Mouse (Mus musculus) adrenal gland, adult 18-20 months (tissue): Measurements from ENCODE around the gene Kcnip1. TPM values are rescaled to one million over a fixed set of nuclear protein-coding genes. Genes with fewer than 3 reads are reported as not detected.

Experiments used
- DNase-seq, 2 experiments: peaks; one replicate each; pipeline ENCODE4 v3.0.0; 2021 to 2022; ENCODE audit warnings: low spot score in 2 of 2
- total RNA-seq, 2 experiments: library from RNA; stranded (reverse); gene quantifications; 1 replicate in 1 of 2; 2 replicates in 1 of 2; pipeline ENCODE4 v1.2.3; 2021

The Kcnip1 gene
- total RNA-seq, 2 experiments from 2014 or later, result 1.9 to 4.9 TPM

DNA sequence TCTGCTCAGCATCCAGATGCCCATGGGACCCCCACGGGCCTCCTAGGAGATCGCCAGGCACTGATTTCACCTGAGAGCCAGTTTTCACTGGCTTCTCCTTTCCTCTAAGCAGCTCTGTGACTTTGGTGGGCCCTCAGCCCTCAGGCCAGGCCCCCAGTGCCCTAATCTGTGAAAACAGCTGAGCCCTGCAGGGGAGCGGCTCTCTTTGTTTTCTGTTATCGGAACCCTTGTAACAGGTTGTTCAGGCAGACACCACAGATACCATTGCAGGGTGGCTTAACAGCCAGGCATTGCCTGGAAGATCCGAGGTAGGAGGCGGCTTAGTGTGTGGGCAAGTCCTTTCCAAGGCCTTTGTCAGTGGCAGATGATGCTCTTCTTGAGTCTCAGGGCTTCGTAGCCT lies 82.0 kb downstream of the Kcnip1 start:
- DNase-seq, result no peak

DNA sequence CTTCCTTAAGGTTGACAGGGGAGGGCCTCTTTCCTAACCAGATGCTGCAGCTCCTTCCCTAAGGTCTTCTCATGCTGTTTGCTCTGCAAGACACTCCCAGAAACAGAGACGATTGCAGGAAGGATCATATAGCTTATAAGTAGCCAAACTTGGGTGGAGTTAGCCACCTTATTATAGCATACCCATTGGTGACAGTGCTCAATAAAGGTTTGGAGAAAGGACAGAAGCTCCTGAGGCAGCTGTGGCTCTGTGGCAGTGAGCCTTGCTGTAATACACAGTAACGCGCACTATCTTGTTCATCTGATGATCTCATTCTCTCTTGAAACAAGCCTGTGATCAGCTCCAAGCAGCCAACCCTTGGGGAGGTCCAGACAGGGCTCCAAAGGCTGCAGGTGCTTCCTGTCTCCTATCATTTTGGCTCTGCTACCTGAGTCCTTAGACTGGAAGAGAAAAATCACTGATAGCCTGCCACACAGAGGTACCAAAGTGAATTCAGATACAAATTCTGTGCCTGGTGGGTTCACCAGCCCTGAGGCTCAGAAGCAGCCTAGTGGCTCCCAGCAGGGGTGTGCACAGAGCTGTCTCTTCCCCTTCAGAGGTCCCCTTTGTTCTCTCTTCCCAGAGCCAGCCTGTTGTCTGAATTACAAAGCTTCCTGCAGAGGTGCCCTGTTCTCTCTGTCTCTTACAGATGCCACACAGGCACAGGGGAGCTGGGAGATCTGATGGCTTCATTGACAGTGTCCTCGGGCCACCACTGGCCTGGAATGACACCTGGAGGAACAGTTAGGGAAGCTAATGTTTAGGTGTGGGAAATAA lies 84.4 kb downstream of the Kcnip1 start:
- no peak for DNase-seq

DNA sequence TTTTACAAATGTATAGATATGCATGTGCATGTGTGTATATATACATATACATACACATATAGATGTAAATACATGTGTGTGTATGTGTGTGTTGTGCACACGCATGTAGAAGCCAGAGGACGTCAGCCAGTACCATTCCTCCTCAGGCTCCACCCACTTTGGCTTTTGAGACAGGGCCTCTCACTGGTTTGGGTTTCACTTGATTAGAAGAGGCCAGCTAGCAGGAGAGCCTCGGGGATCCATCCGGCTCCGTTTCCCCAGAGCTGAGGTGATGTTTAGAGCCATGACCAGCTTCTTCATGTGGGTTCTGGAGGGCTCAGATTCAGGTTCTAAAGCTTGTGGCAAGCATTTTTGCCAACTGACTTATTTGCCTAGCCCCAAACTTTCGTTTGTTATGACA lies 89.5 kb downstream of the Kcnip1 start:
- no peak for DNase-seq

DNA sequence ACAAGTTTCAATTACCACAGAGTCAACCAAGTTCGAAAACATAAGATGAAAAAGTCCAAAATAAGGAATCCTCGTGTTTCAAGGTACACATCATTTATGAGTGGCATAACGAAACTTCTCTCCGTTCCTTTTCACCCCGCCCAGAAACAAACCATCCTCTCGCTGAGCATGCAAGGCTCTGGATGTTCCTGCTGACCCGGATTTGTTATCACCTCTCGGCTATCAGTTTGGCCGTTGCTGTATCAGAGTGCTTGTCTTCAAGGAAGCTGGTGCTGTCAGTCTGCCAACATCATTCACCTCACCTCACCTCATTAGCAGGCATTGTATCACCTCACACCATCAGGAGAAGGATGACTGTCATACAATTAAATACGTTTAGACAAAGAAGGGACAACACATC lies 90.6 kb downstream of the Kcnip1 start:
- no peak for DNase-seq

DNA sequence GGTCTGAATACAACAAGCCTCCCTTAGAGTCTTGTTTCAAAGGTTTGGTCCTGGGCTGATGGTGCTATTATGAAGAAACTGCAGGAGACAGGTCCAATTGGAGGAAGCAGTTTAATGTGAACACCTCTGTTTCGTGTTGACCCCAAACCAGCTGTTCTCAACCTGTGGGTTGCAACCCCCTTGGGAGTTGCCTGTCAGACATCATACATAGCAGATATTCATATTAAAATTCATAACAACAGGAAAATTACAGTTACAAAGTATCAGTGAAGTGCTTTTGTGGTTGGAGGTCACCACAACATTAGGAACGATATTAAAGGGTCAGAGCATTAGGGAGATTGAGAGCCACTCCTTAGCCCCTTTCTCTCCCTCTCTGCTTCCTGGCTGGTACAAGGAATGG lies 91.2 kb downstream of the Kcnip1 start:
- DNase-seq, result no peak

DNA sequence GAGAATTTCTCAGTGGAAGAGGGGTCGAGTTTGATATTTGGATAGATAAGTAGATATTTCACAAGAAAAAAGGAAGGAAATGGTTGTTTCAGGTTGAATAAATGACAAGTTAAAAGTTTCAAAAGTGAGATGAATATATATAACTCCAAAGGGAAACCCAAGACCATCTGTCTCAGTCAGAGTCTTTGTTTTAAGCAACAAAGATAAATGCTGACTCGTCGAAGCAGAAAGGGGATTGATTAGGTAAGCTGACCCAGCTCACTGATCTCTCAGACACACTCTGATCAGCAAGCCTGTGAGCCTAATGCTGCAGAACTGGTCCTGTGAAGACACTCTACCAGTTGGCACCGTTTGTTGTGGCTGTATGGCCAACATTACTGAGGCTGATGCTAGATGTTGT lies 101.9 kb downstream of the Kcnip1 start:
- DNase-seq, result no peak

DNA sequence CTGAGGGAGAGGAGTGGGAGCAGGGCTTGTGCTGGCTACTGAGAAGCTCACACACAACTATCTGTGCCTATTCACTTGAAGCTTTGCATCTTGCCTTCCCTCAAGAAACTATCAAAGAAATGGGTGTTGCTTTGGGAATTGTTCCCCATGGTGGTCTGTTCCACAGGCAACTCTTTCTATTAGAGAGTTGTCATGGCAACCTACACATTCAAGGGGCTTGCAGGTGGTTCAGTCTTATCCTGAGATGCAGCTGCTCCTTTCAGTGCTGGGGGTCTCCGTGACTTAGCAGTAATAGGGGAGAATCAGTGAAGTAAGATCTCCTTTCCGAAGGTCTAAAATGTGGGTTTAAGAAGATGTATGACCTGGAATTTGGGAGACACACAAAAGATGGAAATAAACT lies 102.6 kb downstream of the Kcnip1 start:
- no peak for DNase-seq

DNA sequence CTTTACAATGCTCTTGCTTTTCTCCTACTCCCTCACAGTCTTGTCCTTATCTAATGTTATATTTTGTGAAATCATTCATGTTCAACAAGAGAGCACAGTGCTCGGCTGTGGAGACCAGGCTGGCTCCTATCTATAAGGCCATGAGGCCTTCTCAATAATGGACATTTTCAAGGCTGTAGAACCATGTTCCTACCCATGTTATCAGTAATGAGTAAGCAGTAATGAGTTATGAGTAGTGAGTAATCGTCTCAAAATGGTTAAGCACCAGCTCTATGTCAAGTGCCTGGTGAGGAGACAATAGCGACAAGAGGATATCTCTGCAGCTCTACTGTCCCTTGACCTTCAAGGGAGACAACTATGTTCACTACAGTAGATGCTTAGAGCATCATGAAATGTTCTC lies 105.3 kb downstream of the Kcnip1 start:
- DNase-seq, result no peak

DNA sequence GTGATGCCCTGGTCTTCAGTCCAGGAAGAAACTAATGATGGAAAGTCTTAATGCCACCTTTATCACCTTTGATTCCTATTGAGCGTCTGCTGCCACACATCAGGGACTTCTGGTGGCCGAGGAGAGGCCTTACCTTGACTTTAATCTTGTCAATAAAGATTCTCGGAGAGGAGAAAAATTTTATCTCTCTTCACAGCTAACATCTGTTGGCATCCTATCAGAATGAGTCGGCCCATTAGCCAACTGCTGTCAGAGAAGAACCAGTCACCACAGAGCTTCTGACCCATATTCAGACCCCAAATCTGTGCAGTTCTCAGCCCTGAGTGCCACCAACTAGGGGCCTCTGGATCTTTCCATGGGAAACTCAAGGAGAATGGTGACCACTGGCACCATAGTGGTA lies 107.0 kb downstream of the Kcnip1 start:
- no peak for DNase-seq

DNA sequence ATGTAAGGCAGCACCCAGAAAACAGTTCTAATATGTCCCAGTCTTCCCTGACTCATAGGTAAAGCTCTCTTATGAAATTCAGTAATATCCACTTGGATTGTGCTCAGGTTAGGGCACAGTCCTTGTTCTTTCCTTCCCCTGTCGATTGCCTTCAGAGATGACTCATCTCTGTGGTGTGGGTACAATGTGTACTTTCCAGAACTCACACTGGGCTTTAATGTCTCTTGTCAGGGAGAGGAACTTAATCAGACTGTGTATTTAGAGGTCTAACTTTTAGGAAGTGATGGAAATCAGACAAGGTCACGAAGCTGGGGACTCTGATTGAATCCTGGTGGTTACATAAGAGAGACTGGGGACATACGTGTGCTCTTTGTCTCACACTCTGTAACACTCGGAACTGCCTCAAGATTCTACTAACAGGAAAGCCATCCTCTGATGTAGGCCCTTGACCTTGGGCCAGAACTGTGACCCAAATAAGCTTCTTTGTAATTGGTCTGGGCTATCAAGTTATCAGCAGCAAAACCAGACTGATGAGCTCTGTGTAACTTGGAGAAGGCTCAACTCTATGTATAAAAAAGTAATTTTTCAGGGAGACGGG lies 110.1 kb downstream of the Kcnip1 start:
- DNase-seq, result no peak

DNA sequence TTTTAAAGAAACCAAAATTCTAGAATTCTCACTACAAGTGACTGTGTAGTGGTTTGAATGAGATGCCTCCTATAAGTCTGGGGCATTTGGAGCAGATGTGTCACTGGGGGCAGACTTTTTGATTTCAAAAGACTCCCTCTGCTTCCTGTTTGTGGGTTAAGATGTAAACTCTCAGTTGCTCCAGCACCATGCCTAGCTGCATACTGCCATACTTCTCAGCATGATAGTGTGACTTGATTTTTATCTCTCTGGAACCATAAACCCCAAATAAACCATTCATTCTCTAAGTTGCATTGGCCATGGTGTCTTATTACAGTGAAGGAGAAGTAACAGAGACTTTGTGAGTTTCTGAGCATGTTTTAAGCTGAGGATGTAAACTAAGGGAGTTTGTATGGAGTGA lies 118.0 kb downstream of the Kcnip1 start:
- DNase-seq, result no peak

DNA sequence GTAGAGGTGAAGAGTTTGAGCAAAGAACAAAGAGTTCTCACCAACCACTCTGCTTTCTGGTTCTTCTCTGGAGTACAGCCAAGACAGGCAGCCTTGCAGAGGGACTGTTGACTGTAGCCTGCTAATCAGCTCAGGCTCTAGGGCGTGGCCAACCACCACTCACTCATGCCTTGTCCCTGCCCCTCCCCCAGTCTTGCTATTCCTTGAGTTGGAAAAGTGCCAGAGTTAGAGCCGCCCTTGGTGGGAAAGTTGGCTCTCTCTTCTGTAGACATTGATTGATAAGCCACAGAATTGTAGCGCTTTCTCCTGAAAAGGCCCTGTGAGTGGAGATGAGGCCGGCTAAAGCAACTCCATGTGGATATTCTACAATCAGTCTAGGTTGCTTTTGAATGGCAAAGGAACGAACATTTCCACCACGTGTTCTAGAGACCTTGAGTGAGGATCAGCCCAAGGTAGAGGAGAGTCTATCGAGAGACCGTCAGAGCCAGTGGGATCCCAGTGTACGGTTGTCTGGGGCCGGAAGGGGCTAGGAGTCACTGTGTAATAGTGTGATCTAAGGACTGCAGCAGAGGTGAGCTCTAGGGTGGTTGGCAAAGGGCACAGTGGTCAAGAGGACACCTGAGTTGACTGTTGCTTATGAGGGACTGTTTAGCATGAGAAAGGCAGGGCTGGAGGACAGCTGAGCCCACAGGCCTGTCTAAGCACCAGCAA lies 119.7 kb downstream of the Kcnip1 start:
- DNase-seq, result peak in 1 of 2 experiments; percentile 21

DNA sequence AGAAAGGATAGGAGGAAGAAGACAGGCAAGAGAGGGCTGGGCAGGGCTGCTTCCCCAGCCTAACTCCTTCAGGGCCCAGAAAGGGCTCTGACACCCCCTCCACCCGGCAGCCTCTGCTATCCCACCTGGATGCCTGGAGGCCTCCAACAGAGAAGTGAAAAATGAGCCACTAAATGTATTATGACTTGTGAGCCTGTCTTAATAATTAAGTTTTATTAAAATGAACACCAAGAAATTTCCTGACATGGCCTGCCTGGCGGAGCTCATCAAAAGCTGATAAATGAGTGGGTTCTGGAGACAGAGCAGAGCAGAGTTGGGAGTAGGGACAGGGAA lies 120.3 kb downstream of the Kcnip1 start:
- no peak for DNase-seq

DNA sequence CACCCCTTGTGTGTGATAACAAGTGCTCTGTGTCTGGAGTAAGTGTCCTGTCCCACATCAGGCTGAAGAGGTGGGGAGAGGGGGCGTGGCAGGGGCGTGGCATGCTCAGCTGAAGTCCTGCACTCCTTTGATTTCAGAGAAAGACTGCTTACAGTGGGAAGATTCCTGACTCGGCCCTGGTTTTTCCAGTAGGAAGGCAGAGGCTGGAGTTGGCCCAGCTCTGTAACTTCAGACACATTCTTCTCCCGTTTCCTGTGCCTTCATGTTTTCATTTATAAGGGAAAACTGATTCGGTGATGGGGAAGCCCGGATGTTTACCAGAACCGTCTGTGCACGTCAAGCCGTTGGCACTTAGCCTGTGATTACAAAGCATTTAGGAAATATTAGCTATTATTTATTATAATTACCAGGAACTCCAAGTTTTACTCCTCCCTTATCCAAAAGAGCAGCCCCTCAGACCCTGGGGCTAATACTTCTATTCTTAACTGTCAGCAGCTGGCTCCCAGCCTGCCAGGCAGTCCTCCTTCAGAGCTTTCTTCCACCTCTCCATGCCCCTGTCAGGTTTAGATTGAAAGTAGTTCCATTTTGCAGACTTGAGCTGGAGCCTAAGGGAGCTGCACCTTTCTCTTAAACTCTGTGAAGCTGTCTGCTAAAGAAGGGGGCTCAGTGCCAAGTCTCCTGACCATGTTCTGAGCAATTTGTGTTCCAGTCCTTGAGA lies 120.8 kb downstream of the Kcnip1 start:
- no peak for DNase-seq

DNA sequence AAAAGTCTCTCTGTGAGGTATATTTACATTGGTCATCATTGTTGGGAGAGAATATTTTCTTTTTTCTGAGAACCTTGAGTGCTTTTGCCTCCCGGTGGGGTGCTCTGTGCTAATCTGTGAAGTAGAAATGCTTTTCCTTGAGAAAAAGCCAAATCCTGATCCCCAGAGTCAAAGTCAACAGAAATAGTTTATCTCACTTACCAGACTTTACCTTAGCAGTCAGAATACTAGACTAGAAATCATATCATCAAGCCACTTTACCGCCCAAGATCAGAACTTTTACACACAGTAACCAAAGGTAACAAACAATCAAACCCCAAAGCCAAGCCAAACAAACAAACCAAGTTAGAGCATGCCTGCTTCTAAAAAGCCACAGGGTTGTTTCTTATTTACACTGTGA lies 122.7 kb downstream of the Kcnip1 start:
- DNase-seq, result no peak

DNA sequence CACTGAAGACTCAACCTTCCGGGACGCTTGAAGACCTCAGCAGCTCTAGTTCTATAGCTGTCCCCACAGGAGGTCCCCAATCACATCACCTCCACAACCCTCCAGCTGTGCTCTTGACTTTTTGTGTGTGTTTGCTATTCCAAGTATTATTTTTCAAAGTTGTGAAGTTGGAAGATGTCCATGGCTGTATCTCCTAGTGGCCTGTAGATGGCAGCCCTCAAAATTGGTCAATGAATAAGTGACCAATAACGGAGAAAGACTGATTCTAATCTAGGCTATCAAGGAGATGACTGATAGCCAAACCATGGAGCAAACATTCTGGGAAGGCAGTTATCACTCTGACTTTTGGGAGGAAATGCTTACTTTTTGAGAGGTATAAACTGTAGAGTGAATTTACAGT lies 123.4 kb downstream of the Kcnip1 start:
- no peak for DNase-seq

DNA sequence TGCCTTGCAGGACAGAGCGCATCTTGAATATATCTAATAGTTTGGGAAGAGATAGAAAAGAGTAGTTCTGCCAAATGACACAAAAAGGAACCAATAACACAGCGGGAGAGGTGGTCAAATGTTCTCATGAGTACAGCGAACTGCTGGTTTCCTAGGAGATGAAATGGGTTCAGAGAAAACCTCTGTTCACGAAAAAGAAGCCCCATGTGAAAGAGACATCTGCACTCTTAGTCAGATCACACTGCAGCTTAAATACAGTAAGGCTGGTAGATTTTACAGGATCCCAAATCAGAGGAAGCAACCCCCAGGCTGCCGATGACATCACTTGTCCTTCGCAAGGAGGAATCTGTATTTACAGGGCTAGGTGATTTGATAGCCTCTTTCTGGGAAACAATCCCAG lies 126.2 kb downstream of the Kcnip1 start:
- DNase-seq, result no peak

DNA sequence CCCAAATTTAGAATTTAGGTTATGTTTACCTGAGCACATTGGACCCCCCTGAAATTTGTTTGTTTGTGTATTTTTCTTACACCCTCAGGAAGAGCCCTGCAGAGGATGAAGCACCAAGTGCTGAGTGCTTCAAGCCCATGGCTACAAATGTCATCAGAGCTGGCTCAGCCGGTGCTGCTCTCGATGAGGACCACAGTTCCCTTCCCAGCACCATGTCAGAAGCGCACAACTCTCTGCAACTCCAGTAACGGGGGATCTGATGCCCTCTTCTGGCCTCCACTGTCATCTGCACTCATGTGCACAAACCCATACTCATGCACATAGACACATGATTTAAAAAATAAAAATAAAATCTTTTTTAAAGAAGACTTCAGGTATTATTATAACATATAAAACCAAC lies 128.7 kb downstream of the Kcnip1 start:
- DNase-seq, result no peak

DNA sequence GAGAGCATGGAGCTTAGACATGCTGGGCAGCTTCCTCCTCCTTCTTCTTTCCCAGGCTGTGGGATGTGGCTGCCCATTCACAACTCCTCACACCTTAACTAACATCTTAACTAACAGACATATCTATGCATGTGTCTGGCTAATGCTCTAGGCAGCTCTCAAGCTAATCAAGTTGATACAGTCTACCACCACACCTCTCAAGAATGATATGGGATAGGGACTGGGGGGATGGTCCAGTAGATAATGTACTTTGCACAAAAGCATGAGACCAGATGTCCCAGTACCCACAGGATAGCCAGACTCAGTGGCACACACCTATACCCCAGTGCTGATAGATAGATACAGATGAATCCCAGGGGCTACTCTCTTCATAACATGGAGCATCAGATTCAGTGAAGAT lies 131.1 kb downstream of the Kcnip1 start:
- no peak for DNase-seq

DNA sequence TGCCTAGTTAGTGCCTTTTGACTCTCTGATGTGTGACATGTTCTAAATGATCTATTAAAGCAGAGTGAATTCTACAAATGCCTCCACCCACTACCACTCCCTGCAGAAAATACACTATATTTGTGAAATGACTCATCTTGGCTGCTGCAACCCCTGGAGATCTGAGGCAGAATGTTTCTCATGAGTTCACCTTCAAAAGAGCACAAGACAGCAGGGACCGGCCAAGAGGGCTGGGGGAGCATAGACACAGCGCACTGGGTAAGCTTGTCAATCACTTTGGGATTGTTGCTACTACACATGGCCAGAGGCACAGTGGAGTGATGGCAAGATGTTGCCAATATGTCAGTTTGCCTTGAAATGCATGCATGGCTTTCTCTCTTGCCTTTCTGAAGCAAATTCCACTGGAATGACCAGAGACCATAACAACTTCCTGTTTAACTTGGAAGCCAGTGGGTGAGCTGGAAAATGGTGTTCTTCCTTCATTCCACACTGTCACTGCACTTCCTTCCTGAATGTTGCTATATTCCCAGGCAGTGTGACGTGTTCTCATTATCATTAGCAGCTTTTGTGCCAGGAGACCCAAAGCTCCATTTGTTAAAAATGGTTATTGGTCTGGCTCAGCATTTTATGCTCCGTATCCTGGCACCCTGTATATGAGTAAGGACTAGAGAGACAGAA lies 131.9 kb downstream of the Kcnip1 start:
- no peak for DNase-seq

DNA sequence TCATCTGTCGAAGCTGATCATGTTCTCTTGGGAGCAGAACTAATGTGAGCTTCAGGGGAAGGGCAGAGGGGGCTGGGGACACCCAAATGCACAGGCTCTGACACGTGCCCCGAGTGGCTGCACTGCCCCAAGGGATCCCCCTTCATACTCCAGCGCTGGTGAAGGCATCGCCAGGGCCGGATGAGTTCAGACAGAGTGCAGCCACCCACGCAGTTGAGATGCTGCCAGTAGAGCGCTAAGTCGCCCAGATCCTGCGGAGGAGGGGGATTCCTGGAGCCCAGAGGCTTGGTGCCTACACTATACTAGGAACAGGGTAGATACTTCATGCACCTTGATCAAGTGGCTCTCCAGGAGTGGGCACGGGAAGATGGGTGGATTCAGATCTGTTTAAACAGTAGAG lies 143.3 kb downstream of the Kcnip1 start:
- DNase-seq, result no peak
